Mouse (Mus musculus): ENCODE results near the gene Lpin3. TPM values are rescaled to one million over a fixed set of nuclear protein-coding genes. Genes with fewer than 3 reads are reported as not detected.

The Lpin3 gene
- polyA plus RNA-seq, 1 experiment: 1.9 TPM

- H3K4me3 ChIP-seq (replicated peaks; ENCODE audit: control insufficient read depth, low read depth, low read length): no peak overlapping the region
- no peak for TF ChIP-seq POLR2A (IDR thresholded peaks at IDR 0.05; ENCODE audit: borderline replicate concordance, control insufficient read depth, low read depth, low read length)
- TF ChIP-seq CTCF (IDR thresholded peaks at IDR 0.05; ENCODE audit: control insufficient read depth, insufficient read depth, low read length): no peak
- 14% methylated on average over 1 of the region's 1 CpGs for WGBS
- H3K27ac ChIP-seq (ENCODE audit: control insufficient read depth, insufficient read depth, low read depth, low read length, poor library complexity): no peak overlapping the region
- H3K4me1 ChIP-seq (ENCODE audit: control insufficient read depth, insufficient read depth, low read length): no peaks in the 10 kb centered on the region; the same call in 1 of the 2 replicates
Measured at GRCm38 (mm10) chr2:160860363-160860762, 20.1 kb upstream of the Lpin3 start.

- 73% methylated on average over 1 of the region's 1 CpGs for WGBS
- Histone ChIP-seq H3K4me3 (replicated peaks; ENCODE audit: control insufficient read depth, low read depth, low read length) (no peak overlapping the region), H3K4me1 (ENCODE audit: control insufficient read depth, insufficient read depth, low read length) (no peaks in the 10 kb centered on the region; the same call in 1 of the 2 replicates), H3K27ac (ENCODE audit: control insufficient read depth, insufficient read depth, low read depth, low read length, poor library complexity) (no peak overlapping the region)
- TF ChIP-seq CTCF (IDR thresholded peaks at IDR 0.05; ENCODE audit: control insufficient read depth, insufficient read depth, low read length): no peak
- TF ChIP-seq POLR2A (IDR thresholded peaks at IDR 0.05; ENCODE audit: borderline replicate concordance, control insufficient read depth, low read depth, low read length): no peak
Measured at GRCm38 (mm10) chr2:160864112-160864511, 16.4 kb upstream of the Lpin3 start.

GRCm38 (mm10) chr2:160865266-160865665 is 15.2 kb upstream of the Lpin3 start:
- TF ChIP-seq CTCF (IDR thresholded peaks at IDR 0.05; ENCODE audit: control insufficient read depth, insufficient read depth, low read length) (no peak), POLR2A (IDR thresholded peaks at IDR 0.05; ENCODE audit: borderline replicate concordance, control insufficient read depth, low read depth, low read length) (no peak)
- 81% methylated on average over 2 of the region's 2 CpGs for WGBS
- Histone ChIP-seq H3K4me1 (ENCODE audit: control insufficient read depth, insufficient read depth, low read length) (no peaks in the 10 kb centered on the region; the same call in 1 of the 2 replicates), H3K4me3 (replicated peaks; ENCODE audit: control insufficient read depth, low read depth, low read length) (no peak overlapping the region), H3K27ac (ENCODE audit: control insufficient read depth, insufficient read depth, low read depth, low read length, poor library complexity) (no peak overlapping the region)

GRCm38 (mm10) chr2:160869446-160869845 is 11.0 kb upstream of the Lpin3 start:
- TF ChIP-seq POLR2A (IDR thresholded peaks at IDR 0.05; ENCODE audit: borderline replicate concordance, control insufficient read depth, low read depth, low read length) (no peak), CTCF (IDR thresholded peaks at IDR 0.05; ENCODE audit: control insufficient read depth, insufficient read depth, low read length) (no peak)
- 80% methylated on average over 3 of the region's 3 CpGs for WGBS
- H3K4me3 ChIP-seq (replicated peaks; ENCODE audit: control insufficient read depth, low read depth, low read length): no peak overlapping the region

GRCm38 (mm10) chr2:160871310-160871709 is 9.2 kb upstream of the Lpin3 start:
- WGBS: 80% methylated on average over 3 of the region's 3 CpGs

More at GRCm38 (mm10) chr2:160869446-160869845, 11.0 kb upstream of the Lpin3 start:
- no peaks in the 10 kb centered on the region; the same call in 1 of the 2 replicates for H3K4me1 ChIP-seq (ENCODE audit: control insufficient read depth, insufficient read depth, low read length)
- H3K27ac ChIP-seq (ENCODE audit: control insufficient read depth, insufficient read depth, low read depth, low read length, poor library complexity): no peak overlapping the region

GRCm38 (mm10) chr2:160872395-160872794 is 8.1 kb upstream of the Lpin3 start:
- H3K4me1 ChIP-seq (ENCODE audit: control insufficient read depth, insufficient read depth, low read length): no peaks in the 10 kb centered on the region; the same call in 1 of the 2 replicates
- H3K27ac ChIP-seq (ENCODE audit: control insufficient read depth, insufficient read depth, low read depth, low read length, poor library complexity): peak overlapping the region; percentile 86
- TF ChIP-seq CTCF (IDR thresholded peaks at IDR 0.05; ENCODE audit: control insufficient read depth, insufficient read depth, low read length): no peak
- TF ChIP-seq POLR2A (IDR thresholded peaks at IDR 0.05; ENCODE audit: borderline replicate concordance, control insufficient read depth, low read depth, low read length): no peak
- H3K4me3 ChIP-seq (replicated peaks; ENCODE audit: control insufficient read depth, low read depth, low read length): peak overlapping the region; percentile 80
- WGBS: under 1% methylated on average over 45 of the region's 47 CpGs

More at GRCm38 (mm10) chr2:160871310-160871709, 9.2 kb upstream of the Lpin3 start:
- Histone ChIP-seq H3K4me1 (ENCODE audit: control insufficient read depth, insufficient read depth, low read length) (no peaks in the 10 kb centered on the region; the same call in 1 of the 2 replicates), H3K27ac (ENCODE audit: control insufficient read depth, insufficient read depth, low read depth, low read length, poor library complexity) (no peak overlapping the region), H3K4me3 (replicated peaks; ENCODE audit: control insufficient read depth, low read depth, low read length) (no peak overlapping the region)
- TF ChIP-seq POLR2A (IDR thresholded peaks at IDR 0.05; ENCODE audit: borderline replicate concordance, control insufficient read depth, low read depth, low read length) (no peak), CTCF (IDR thresholded peaks at IDR 0.05; ENCODE audit: control insufficient read depth, insufficient read depth, low read length) (no peak)

- Histone ChIP-seq H3K4me3 (replicated peaks; ENCODE audit: control insufficient read depth, low read depth, low read length) (peak within 1 kb of the TSS; percentile 80), H3K4me1 (ENCODE audit: control insufficient read depth, insufficient read depth, low read length) (no peaks in the 10 kb centered on the region; the same call in 1 of the 2 replicates), H3K27ac (ENCODE audit: control insufficient read depth, insufficient read depth, low read depth, low read length, poor library complexity) (peak within 1 kb of the TSS; percentile 86)
- TF ChIP-seq POLR2A (IDR thresholded peaks at IDR 0.05; ENCODE audit: borderline replicate concordance, control insufficient read depth, low read depth, low read length) (peak; percentile 38; the same call in 1 of the 2 replicates), CTCF (IDR thresholded peaks at IDR 0.05; ENCODE audit: control insufficient read depth, insufficient read depth, low read length) (no peak)
- under 1% methylated on average over 48 of the region's 48 CpGs for WGBS
Measured at GRCm38 (mm10) chr2:160872890-160873382, 7.5 kb upstream of the Lpin3 start, which contains the start of gene Zhx3. Zhx3 (minus strand) TSS chr2:160872998.

GRCm38 (mm10) chr2:160874231-160874877 is 6.1 kb upstream of the Lpin3 start:
- TF ChIP-seq POLR2A (IDR thresholded peaks at IDR 0.05; ENCODE audit: borderline replicate concordance, control insufficient read depth, low read depth, low read length) (no peak), CTCF (IDR thresholded peaks at IDR 0.05; ENCODE audit: control insufficient read depth, insufficient read depth, low read length) (no peak)
- 31% methylated on average over 5 of the region's 5 CpGs for WGBS
- Histone ChIP-seq H3K4me3 (replicated peaks; ENCODE audit: control insufficient read depth, low read depth, low read length) (no peak overlapping the region), H3K27ac (ENCODE audit: control insufficient read depth, insufficient read depth, low read depth, low read length, poor library complexity) (no peak overlapping the region), H3K4me1 (ENCODE audit: control insufficient read depth, insufficient read depth, low read length) (no peaks in the 10 kb centered on the region; the same call in 1 of the 2 replicates)
